Mouse (Mus musculus) brown adipose tissue, adult 24 weeks (tissue): ENCODE data around the gene Dhx33. TPM values are rescaled to one million over a fixed set of nuclear protein-coding genes. Genes with fewer than 3 reads are reported as not detected.
A peak's percentile ranks its signal among the peaks of the same experiment; 100 is the strongest.

Source experiments
- H3K27ac ChIP-seq: fragments of 200-500 bp; replicated peaks from 2 replicates; pipeline ENCODE4 v1.5.1; 2012; ENCODE audit warnings: low read depth, mild to moderate bottlenecking, low read length
- H3K4me1 ChIP-seq: fragments of 200-500 bp; 2 replicates; pipeline ENCODE4 v1.6.1; 2012; ENCODE audit warnings: low read length, mixed read lengths; ENCODE audit not compliant: control insufficient read depth, insufficient read depth, insufficient read length
- H3K4me3 ChIP-seq: fragments of 200-500 bp; 2 replicates; pipeline ENCODE4 v1.5.1; 2012; ENCODE audit warnings: low read depth, mild to moderate bottlenecking, low read length, moderate library complexity; ENCODE audit not compliant: insufficient read depth
- polyA plus RNA-seq: library from polyadenylated mRNA; stranded (reverse); fragments of >200 nt; gene quantifications from 2 replicates; pipeline ENCODE4 v1.2.4, GENCODE M21; 2012; ENCODE audit not compliant: missing spikeins, insufficient read depth, insufficient read length

The Dhx33 gene
- polyA plus RNA-seq, 1 experiment = 10.0 TPM

DNA sequence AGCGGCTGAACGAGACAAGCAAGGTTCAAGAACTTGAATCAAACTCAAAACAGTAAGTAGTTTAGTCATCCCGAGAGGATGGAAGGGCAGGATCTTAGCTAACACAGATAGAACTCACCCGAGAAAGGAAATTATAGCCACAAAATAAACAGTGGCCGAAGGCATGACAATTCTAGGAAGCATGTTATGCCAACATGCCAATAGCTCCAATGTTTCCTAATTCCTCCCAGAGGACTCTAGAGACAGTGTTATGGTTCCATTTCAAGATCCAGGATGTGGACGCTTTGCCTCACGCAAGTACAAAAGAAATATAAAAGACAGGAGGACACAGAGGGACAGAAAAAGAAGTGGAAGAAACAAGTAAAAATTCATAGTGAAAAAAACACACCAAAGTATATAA, 3.6 kb upstream of the Dhx33 start:
- H3K27ac ChIP-seq = peak overlapping the region; percentile 61

GRCm38 (mm10) chr11:71007026-71007425, 2.8 kb upstream of the Dhx33 start:
- peaks cover 8% of the 10 kb centered on the region; the same call in 1 of the 2 replicates for H3K4me1 ChIP-seq
- no peak overlapping the region for H3K27ac ChIP-seq
- no peak overlapping the region for H3K4me3 ChIP-seq

More for the DNA sequence above, 3.6 kb upstream of the Dhx33 start:
- Histone ChIP-seq H3K4me1 (peaks cover 8% of the 10 kb centered on the region; the same call in 1 of the 2 replicates), H3K4me3 (no peak overlapping the region)

- Histone ChIP-seq H3K27ac (no peak overlapping the region), H3K4me3 (no peak overlapping the region), H3K4me1 (peaks cover 8% of the 10 kb centered on the region; the same call in 1 of the 2 replicates)
These were observed 809 bp upstream of the Dhx33 start for GRCm38 (mm10) chr11:71005046-71005445.

- Histone ChIP-seq H3K27ac (peak overlapping the region; percentile 38), H3K4me1 (peaks cover 8% of the 10 kb centered on the region; the same call in 1 of the 2 replicates), H3K4me3 (peak overlapping the region; percentile 79)
These were observed 474 bp downstream of the Dhx33 start for GRCm38 (mm10) chr11:71003611-71004315.

DNA sequence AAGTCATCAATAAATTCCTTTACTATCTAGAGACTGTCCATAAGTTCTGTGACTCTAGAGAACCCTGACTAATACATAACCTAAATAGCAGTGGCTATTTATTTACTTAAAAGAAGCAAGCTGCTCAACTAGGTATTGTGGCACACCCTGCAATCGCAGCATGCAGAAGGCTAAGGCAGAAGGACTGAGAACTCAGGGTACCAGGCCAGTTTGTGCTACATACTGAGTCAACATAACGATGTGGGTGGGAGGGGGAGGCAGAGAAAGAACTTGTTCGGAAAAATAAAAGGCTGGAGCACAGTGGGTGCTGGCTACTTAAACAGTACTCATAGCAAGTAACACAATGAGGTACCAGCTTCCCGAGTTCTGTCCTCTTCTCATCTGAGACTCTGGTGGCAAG, 3.1 kb downstream of the Dhx33 start:
- Histone ChIP-seq H3K4me3 (no peak overlapping the region), H3K4me1 (peaks cover 6% of the 10 kb centered on the region; the same call in 1 of the 2 replicates), H3K27ac (no peak overlapping the region)

DNA sequence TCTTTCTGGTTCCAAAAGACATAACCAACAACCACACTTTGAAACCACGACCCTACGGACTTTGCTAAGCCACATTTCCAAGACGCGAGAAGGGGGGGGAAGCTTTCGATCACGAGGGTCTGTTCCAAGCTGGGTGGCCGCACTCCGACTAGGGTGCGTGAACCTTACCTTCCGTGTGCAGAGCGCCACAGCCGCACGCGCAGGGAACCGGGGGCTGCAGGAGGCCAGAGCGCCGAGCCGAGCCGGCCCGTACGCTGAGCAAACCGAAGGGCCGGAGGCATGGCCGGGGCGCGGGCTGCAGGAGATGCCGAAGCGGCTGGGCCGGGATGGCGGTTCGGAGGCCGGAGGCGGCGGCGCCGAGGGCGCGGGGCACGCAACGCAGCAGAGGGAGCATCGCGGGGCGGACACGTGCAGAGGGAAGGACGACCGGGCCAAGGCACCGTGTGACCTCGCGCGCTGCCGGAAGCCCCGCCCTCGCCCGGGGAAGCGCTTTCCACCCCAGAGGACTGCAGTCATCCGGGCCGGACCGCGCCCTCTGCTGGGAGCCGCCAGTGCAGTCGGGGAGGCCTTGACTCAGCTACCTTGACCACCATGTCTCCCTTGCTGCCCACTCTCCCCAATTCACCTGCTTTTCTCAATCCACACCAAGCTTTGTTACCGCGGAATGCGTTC, 21.5 kb downstream of the Dhx33 start, which contains the start of gene C1qbp:
C1qbp (minus strand) TSS at position 470 of the 672 bp plus-strand sequence.
- H3K27ac ChIP-seq = peak within 1 kb of the TSS; percentile 47; the same call in 1 of the 2 replicates
- H3K4me3 ChIP-seq = peak within 1 kb of the TSS; percentile 93
- H3K4me1 ChIP-seq = 0 out of 2 replicates have a peak, but pooled peaks cover 2% of the 10 kb centered on the region

DNA sequence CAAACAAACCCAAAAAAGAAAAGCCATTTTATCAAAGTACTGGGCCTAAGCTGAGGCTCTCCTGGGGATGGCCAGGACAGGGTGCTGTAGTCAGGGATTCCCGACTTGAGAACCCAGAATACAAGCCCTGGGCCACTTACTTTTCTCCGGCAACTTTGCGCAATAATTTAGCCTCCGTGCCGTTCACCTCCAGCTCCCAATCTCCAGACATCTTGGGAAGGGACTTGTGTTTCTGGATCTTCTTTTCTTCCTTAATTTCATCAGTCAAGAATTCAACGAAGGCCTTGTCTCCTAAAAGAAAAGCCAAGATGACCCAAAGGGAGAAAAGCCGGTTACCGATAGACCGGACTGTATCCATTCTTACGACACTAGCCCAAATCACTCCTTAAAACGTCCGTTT, 22.2 kb downstream of the Dhx33 start:
- peak overlapping the region; percentile 93 for H3K4me3 ChIP-seq
- no peak overlapping the region for H3K27ac ChIP-seq
- H3K4me1 ChIP-seq = 0 out of 2 replicates have a peak, but pooled peaks cover 2% of the 10 kb centered on the region

DNA sequence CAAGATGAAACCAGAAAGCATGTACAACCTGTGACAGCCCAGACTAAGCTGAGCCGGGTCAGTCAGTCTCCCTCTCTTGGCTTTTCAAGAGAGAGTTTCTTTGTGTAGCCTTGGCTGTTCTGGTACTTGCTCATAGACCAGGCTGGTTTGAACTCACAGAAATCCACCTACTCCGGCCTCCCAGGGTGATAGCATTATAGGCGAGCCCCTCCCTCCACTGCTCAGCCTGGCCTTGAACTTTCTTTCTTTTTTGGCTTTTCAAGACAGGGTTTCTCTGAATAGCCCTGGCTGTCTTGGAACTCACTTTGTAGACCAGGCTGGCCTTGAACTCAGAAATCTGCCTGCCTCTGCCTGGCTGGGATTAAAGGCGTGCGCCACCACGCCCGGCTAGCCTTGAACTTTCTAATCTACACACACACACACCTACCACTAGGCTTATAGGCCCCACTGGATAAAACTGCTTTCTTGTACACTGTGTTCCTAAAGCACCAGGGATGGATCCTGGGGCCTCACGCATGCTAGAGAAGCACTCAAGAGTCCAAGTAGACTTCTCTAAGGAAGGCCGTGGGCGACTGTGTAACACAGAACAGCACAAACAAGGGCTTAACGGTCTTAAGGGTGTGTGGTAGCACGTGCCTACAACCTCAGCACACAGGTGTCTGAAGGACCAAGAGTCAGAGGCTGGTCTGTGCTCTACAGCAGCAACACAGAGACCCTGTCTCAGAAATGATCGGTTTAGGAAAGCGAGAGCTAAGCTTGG, 23.3 kb downstream of the Dhx33 start:
- Histone ChIP-seq H3K4me3 (no peak overlapping the region), H3K27ac (no peak overlapping the region), H3K4me1 (0 out of 2 replicates have a peak, but pooled peaks cover 2% of the 10 kb centered on the region)

GRCm38 (mm10) chr11:70980232-70980631, 24.0 kb downstream of the Dhx33 start:
- H3K4me1 ChIP-seq = 0 out of 2 replicates have a peak, but pooled peaks cover 2% of the 10 kb centered on the region
- no peak overlapping the region for H3K27ac ChIP-seq
- H3K4me3 ChIP-seq = no peak overlapping the region

GRCm38 (mm10) chr11:70977293-70977692, 26.9 kb downstream of the Dhx33 start:
- no peak overlapping the region for H3K27ac ChIP-seq
- no peak overlapping the region for H3K4me3 ChIP-seq
- 0 out of 2 replicates have a peak, but pooled peaks cover 2% of the 10 kb centered on the region for H3K4me1 ChIP-seq

GRCm38 (mm10) chr11:70975193-70975592, 29.0 kb downstream of the Dhx33 start:
- Histone ChIP-seq H3K4me1 (no peaks in the 10 kb centered on the region; the same call in 1 of the 2 replicates), H3K4me3 (no peak overlapping the region), H3K27ac (no peak overlapping the region)

GRCm38 (mm10) chr11:70973947-70974346, 30.3 kb downstream of the Dhx33 start:
- Histone ChIP-seq H3K27ac (no peak overlapping the region), H3K4me3 (no peak overlapping the region), H3K4me1 (no peaks in the 10 kb centered on the region; the same call in 1 of the 2 replicates)

DNA sequence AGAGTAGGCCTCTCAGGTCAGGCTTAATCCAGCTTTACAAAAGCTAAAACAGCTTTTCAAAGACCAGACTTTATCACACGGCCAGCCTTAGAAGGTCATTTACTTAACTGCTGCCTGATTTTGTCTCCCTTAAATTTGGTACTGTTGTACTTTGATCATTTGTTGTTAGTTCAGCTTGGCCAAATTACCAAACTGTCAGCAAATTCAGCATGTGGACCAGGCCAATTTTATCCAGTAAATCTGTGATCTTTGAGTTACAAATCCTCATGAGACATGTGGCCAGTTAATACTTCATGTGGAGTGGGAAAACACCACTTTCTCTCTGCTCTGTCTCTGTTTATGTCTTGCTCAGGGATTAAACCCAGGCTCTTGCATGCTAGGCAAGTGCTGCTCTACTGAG, 31.7 kb downstream of the Dhx33 start:
- H3K27ac ChIP-seq = no peak overlapping the region
- H3K4me3 ChIP-seq = no peak overlapping the region
- H3K4me1 ChIP-seq = no peaks in the 10 kb centered on the region; the same call in 1 of the 2 replicates

DNA sequence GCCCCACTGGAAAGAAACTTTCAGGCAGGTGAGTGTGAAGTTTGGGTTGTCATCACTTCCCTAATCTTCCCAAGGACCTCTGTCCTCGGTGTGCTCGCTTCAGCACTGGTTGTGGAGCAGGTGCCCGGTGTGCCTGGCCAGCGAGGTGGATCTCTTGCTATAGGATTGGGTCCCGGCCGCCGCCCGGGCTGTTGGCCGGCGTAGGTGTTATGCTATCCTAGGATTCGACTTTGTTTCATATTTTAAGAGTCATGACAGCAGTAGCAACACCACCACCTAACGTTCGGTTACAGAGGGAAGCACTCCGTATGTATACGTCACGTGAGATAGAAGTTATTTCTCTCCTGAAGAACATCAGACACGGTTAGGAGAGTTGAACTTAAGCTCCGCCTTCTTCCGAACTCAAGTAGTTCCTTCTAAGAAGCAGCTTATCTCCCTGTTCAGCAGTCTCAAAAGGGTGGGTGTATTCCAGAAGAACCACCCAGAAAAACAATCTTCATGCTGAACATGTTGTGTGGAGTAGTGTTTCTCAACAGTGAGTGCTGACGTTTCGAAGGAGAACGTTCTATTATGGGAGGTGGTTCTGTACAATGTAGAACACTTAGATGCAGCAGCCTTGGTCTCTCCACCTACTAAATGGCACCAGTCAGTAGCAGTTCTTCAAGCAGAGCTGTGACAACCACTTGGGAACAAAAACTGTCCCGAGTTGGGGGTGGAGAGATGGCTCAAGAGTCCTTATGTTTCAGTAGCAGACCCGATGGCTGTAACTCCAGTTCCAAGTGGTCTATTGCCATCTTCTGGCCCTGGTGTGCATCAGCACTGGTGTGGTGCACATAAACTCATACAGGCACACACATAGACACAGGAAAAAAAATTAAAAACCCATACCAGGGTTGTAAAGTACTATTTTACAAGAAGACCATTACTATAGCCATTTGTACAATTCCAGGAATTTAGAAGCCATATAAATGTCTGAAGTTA, 33.4 kb downstream of the Dhx33 start:
- no peaks in the 10 kb centered on the region; the same call in 1 of the 2 replicates for H3K4me1 ChIP-seq
- peak overlapping the region; percentile 29; the same call in 1 of the 2 replicates for H3K27ac ChIP-seq
- H3K4me3 ChIP-seq = peak overlapping the region; percentile 74
